Mouse (Mus musculus): ENCODE results near the gene Grm2. TPM values are rescaled to one million over a fixed set of nuclear protein-coding genes. Genes with fewer than 3 reads are reported as not detected.
A peak's percentile ranks its signal among the peaks of the same experiment; 100 is the strongest.
"Not testable (repeated sequence)": the region's sequence is repeated elsewhere in the genome, so short reads cannot be mapped to it uniquely, and the experiment has no call there.

Grm2 gene
- polyA plus RNA-seq, 1 experiment from 2014 or later: 15.5 TPM

DNA sequence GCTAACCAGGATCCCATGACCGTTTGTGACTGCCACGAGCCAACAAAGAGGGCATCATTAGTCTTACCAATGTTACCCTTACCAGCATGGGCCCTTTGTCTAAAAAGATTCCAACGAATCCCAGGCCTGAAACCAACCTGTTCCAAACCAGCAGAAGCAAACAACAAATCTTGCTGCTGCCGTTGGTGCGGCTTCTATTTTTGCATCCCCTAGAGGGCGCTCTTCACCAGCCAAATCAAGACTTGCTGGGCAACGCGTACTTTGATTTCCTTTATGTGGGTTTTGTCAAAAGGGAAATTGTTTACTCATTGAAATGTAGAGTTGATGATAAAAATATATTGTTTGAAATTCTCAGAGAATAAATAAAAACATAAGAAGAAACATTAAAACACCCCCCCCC is 55.3 kb downstream of the Grm2 start:
- Histone ChIP-seq H3K9me3 (ENCODE audit: control insufficient read depth, low read length) (no peaks in the 10 kb centered on the region), H3K27ac (ENCODE audit: low read depth, low read length) (no peak overlapping the region), H3K9ac (ENCODE audit: low read length) (no peak overlapping the region), H3K27me3 (ENCODE audit: control insufficient read depth, insufficient read depth, low read length) (no peaks in the 10 kb centered on the region), H3K4me2 (no peak overlapping the region), H3K4me1 (ENCODE audit: control insufficient read depth, insufficient read depth, low read length) (no peaks in the 10 kb centered on the region), H3K36me3 (ENCODE audit: control insufficient read depth, insufficient read depth, low read length) (no peaks in the 10 kb centered on the region), H3K4me3 (ENCODE audit: low read depth, low read length) (no peak overlapping the region)
- 25% methylated on average over 8 of the region's 8 CpGs for WGBS
- DNase-seq (ENCODE audit: low spot score, missing footprints) (peak; percentile 92), ATAC-seq (ENCODE audit: low FRiP score) (no peak)

DNA sequence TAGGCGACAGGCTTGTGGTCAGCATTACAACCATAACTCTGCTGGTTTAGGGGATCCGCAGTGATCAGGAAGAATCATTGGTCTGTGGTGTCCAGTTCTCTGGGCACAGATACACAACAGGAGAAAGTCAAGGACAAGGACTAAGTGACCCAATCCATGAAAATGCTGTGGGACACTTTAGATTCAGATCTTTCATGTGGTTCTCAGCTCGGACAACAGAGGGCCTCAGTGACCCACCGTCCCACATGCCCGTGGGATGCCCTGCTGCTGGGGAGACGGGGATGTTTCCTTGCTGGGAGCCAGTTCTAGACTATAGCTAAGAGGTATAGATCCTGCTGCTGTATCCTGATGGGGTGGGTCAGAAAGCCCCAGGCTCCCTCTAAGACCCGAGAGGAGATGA is 57.4 kb downstream of the Grm2 start:
- no peak overlapping the region for H3K4me2 ChIP-seq
- WGBS: 47% methylated on average over 7 of the region's 7 CpGs

DNA sequence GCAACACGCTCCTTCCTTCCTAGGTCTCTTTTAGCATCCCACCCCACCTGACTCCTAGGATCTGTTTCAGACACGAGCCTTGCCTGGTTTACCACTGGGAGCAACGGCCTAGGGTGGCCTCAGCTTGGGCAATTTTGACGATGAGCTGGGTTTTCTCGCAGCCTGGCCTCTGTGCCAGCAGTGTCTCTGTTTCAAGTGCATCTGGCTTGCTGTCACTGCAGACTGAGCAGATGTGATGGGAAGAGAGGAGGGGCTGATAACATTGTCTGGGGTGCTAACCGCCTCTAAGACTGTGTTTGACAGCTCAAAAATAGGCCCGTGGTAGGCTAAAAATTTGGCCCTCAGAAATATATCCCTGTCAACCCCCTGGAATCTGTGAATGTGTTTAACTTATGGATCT is 60.0 kb downstream of the Grm2 start:
- DNase-seq (ENCODE audit: low spot score, missing footprints): no peak
- no peaks in the 10 kb centered on the region for H3K9me3 ChIP-seq (ENCODE audit: control insufficient read depth, low read length)
- no peak for ATAC-seq (ENCODE audit: low FRiP score)
- 75% methylated on average over 7 of the region's 7 CpGs for WGBS
- no peak overlapping the region for H3K9ac ChIP-seq (ENCODE audit: low read length)
- H3K36me3 ChIP-seq (ENCODE audit: control insufficient read depth, insufficient read depth, low read length): no peaks in the 10 kb centered on the region
- no peak overlapping the region for H3K4me2 ChIP-seq
- no peaks in the 10 kb centered on the region for H3K27me3 ChIP-seq (ENCODE audit: control insufficient read depth, insufficient read depth, low read length)
- H3K4me1 ChIP-seq (ENCODE audit: control insufficient read depth, insufficient read depth, low read length): no peaks in the 10 kb centered on the region
- no peak overlapping the region for H3K27ac ChIP-seq (ENCODE audit: low read depth, low read length)
- no peak overlapping the region for H3K4me3 ChIP-seq (ENCODE audit: low read depth, low read length)

More for the DNA sequence above, 57.4 kb downstream of the Grm2 start:
- H3K4me3 ChIP-seq (ENCODE audit: low read depth, low read length): no peak overlapping the region
- no peaks in the 10 kb centered on the region for H3K4me1 ChIP-seq (ENCODE audit: control insufficient read depth, insufficient read depth, low read length)
- H3K9ac ChIP-seq (ENCODE audit: low read length): no peak overlapping the region
- ATAC-seq (ENCODE audit: low FRiP score) (no peak), DNase-seq (ENCODE audit: low spot score, missing footprints) (no peak)
- H3K27me3 ChIP-seq (ENCODE audit: control insufficient read depth, insufficient read depth, low read length): no peaks in the 10 kb centered on the region
- H3K27ac ChIP-seq (ENCODE audit: low read depth, low read length): no peak overlapping the region
- H3K36me3 ChIP-seq (ENCODE audit: control insufficient read depth, insufficient read depth, low read length): no peaks in the 10 kb centered on the region
- no peaks in the 10 kb centered on the region for H3K9me3 ChIP-seq (ENCODE audit: control insufficient read depth, low read length)

DNA sequence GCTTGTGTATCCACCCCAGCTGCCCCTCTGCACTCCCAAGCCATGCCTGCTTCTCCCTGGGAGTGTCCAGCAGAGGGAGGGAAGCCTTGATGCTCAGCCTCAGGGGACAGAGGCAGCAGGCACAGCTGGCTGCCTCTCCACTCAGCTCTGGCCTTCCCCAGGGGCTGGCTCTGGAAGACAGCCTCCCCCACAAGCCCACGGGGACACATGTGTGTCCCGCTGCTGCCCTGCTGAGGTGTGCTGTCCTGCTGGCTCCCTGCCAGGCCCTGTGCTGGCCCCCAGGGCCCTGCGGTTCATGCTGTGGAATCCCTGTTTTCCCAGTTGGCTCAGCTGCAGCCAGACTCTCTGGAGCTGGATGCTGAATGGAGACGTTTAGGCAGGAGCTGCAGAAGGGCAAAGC is 60.5 kb downstream of the Grm2 start:
- ATAC-seq (ENCODE audit: low FRiP score); H3K27ac ChIP-seq (ENCODE audit: low read depth, low read length); H3K36me3 ChIP-seq (ENCODE audit: control insufficient read depth, insufficient read depth, low read length); H3K9me3 ChIP-seq (ENCODE audit: control insufficient read depth, low read length); H3K4me3 ChIP-seq (ENCODE audit: low read depth, low read length); H3K4me1 ChIP-seq (ENCODE audit: control insufficient read depth, insufficient read depth, low read length); DNase-seq (ENCODE audit: low spot score, missing footprints); H3K9ac ChIP-seq (ENCODE audit: low read length); H3K4me2 ChIP-seq; H3K27me3 ChIP-seq (ENCODE audit: control insufficient read depth, insufficient read depth, low read length): not testable (repeated sequence)
- 36% methylated on average over 4 of the region's 4 CpGs for WGBS

Other genes starting within 250 kb of the Grm2 start
- gene Rpl29, start 226.6 kb downstream of the Grm2 start, polyA plus RNA-seq (2014; fragmentation: Nextera tagmentation; extraction: Ambion mirVana): 867 and 874 TPM in 2 replicates
- 29.9 and 30.4 TPM in 2 replicates for gene Acy1, start 217.8 kb downstream of the Grm2 start, polyA plus RNA-seq (2014; fragmentation: Nextera tagmentation; extraction: Ambion mirVana)
- 3.9 and 4.5 TPM in 2 replicates for gene Abhd14b, start 208.6 kb downstream of the Grm2 start, polyA plus RNA-seq (2014; fragmentation: Nextera tagmentation; extraction: Ambion mirVana)
- 30.8 and 34.5 TPM in 2 replicates for gene Abhd14a, start 208.4 kb downstream of the Grm2 start, polyA plus RNA-seq (2014; fragmentation: Nextera tagmentation; extraction: Ambion mirVana)
- gene Pcbp4, start 202.8 kb downstream of the Grm2 start, polyA plus RNA-seq (2014; fragmentation: Nextera tagmentation; extraction: Ambion mirVana): 219 and 256 TPM in 2 replicates
- gene Gpr62, start 190.1 kb downstream of the Grm2 start, polyA plus RNA-seq (2014; fragmentation: Nextera tagmentation; extraction: Ambion mirVana): 0.12 and 0.23 TPM in 2 replicates
- 38.2 and 44.4 TPM in 2 replicates for gene Rrp9, start 180.1 kb downstream of the Grm2 start, polyA plus RNA-seq (2014; fragmentation: Nextera tagmentation; extraction: Ambion mirVana)
- 1.1 and 1.2 TPM in 2 replicates for gene Parp3, start 179.1 kb downstream of the Grm2 start, polyA plus RNA-seq (2014; fragmentation: Nextera tagmentation; extraction: Ambion mirVana)
- gene Iqcf1, start 156.1 kb downstream of the Grm2 start, polyA plus RNA-seq (2014; fragmentation: Nextera tagmentation; extraction: Ambion mirVana): not detected in 2 replicates
- gene Iqcf5, start 141.5 kb downstream of the Grm2 start, polyA plus RNA-seq (2014; fragmentation: Nextera tagmentation; extraction: Ambion mirVana): not detected in 2 replicates
- gene Iqcf3, start 94.5 kb downstream of the Grm2 start, polyA plus RNA-seq (2014; fragmentation: Nextera tagmentation; extraction: Ambion mirVana): not detected in 2 replicates
- gene Iqcf4, start 85.1 kb downstream of the Grm2 start, polyA plus RNA-seq (2014; fragmentation: Nextera tagmentation; extraction: Ambion mirVana): not detected in 2 replicates
- gene Iqcf6, start 29.5 kb downstream of the Grm2 start, polyA plus RNA-seq (2014; fragmentation: Nextera tagmentation; extraction: Ambion mirVana): not detected in 2 replicates
- gene Tex264, start 29.8 kb upstream of the Grm2 start, polyA plus RNA-seq (2014; fragmentation: Nextera tagmentation; extraction: Ambion mirVana): 24.6 and 27.1 TPM in 2 replicates
- gene Rad54l2, start 133.1 kb upstream of the Grm2 start, polyA plus RNA-seq (2014; fragmentation: Nextera tagmentation; extraction: Ambion mirVana): 5.5 and 6.1 TPM in 2 replicates
- 28.6 and 37.7 TPM in 2 replicates for gene Dcaf1, start 165.8 kb upstream of the Grm2 start, polyA plus RNA-seq (2014; fragmentation: Nextera tagmentation; extraction: Ambion mirVana)
- 24.7 and 26.8 TPM in 2 replicates for gene Rbm15b, start 231.3 kb upstream of the Grm2 start, polyA plus RNA-seq (2014; fragmentation: Nextera tagmentation; extraction: Ambion mirVana)
- gene Manf, start 235.9 kb upstream of the Grm2 start, polyA plus RNA-seq (2014; fragmentation: Nextera tagmentation; extraction: Ambion mirVana): 278 and 281 TPM in 2 replicates